Mouse (Mus musculus): ENCODE data around the gene Dtx1. TPM values are rescaled to one million over a fixed set of nuclear protein-coding genes. Genes with fewer than 3 reads are reported as not detected.

Gene Dtx1
- total RNA-seq, 2 experiments from 2014 or later = 67.3 to 71.3 TPM

- DNase-seq (ENCODE audit: low spot score in 2 of 2) = no peak
- intact Hi-C loops (cut with DNase I) = no loop called here
Observed at GRCm38 (mm10) chr5:120682982-120683771, 28.6 kb downstream of the Dtx1 start.

GRCm38 (mm10) chr5:120680918-120681317, 30.8 kb downstream of the Dtx1 start:
- peak in 1 of 2 experiments; percentile 50 for DNase-seq (ENCODE audit: low spot score in 2 of 2)
- intact Hi-C loops (cut with DNase I) = loop anchor here (1.0 to 2.0 kb wide), 2 partner anchors 30 to 33 kb away; partner anchors contain the start of gene Dtx1

- intact Hi-C loops (cut with DNase I) = loop anchor here (2.0 to 5.0 kb wide), 2 partner anchors 31 to 67 kb away; partner anchors contain the start of genes Dtx1 and Oas2
Observed at GRCm38 (mm10) chr5:120679676-120680555, 31.8 kb downstream of the Dtx1 start.

GRCm38 (mm10) chr5:120677516-120677915, 34.2 kb downstream of the Dtx1 start:
- DNase-seq (ENCODE audit: low spot score in 2 of 2) = no peak
- intact Hi-C loops (cut with DNase I) = loop anchor here (5.0 kb wide), 1 partner anchor 70 kb away; the partner anchor contains the start of gene Oas2

More at GRCm38 (mm10) chr5:120679676-120680555, 31.8 kb downstream of the Dtx1 start:
- DNase-seq (ENCODE audit: low spot score in 2 of 2) = peak; percentile 88 to 89

- no peak for DNase-seq (ENCODE audit: low spot score in 2 of 2)
- intact Hi-C loops (cut with DNase I) = loop anchor here (5.0 kb wide), 1 partner anchor 73 kb away; the partner anchor contains the start of gene Oas2
Observed at GRCm38 (mm10) chr5:120674229-120675145, 37.2 kb downstream of the Dtx1 start.

GRCm38 (mm10) chr5:120673626-120674025, 38.1 kb downstream of the Dtx1 start:
- intact Hi-C loops (cut with DNase I) = loop anchor here (1.0 to 2.0 kb wide), 2 partner anchors 25 to 53 kb away; partner anchors contain the start of gene Rasal1
- DNase-seq (ENCODE audit: low spot score in 2 of 2) = peak; percentile 68 to 79

- DNase-seq (ENCODE audit: low spot score in 2 of 2) = no peak
- intact Hi-C loops (cut with DNase I) = loop anchor here (2.0 kb wide), 1 partner anchor 23 kb away; the partner anchor contains the start of gene Rasal1
Observed at GRCm38 (mm10) chr5:120671865-120672264, 39.9 kb downstream of the Dtx1 start.

- no peak for DNase-seq (ENCODE audit: low spot score in 2 of 2)
- intact Hi-C loops (cut with DNase I) = no loop called here
Observed at GRCm38 (mm10) chr5:120670132-120670531, 41.6 kb downstream of the Dtx1 start.

- intact Hi-C loops (cut with DNase I) = no loop called here
Observed at GRCm38 (mm10) chr5:120668761-120669160, 43.0 kb downstream of the Dtx1 start.

GRCm38 (mm10) chr5:120664888-120665287, 46.8 kb downstream of the Dtx1 start:
- intact Hi-C loops (cut with DNase I) = loop anchor here (5.0 kb wide), 1 partner anchor 38 kb away; no protein-coding TSS in a partner anchor
- no peak for DNase-seq (ENCODE audit: low spot score in 2 of 2)

More at GRCm38 (mm10) chr5:120668761-120669160, 43.0 kb downstream of the Dtx1 start:
- no peak for DNase-seq (ENCODE audit: low spot score in 2 of 2)

- peak in 1 of 2 experiments; percentile 30 for DNase-seq (ENCODE audit: low spot score in 2 of 2)
- intact Hi-C loops (cut with DNase I) = loop anchor here (5.0 kb wide), 1 partner anchor 34 kb away; no protein-coding TSS in a partner anchor
Observed at GRCm38 (mm10) chr5:120660816-120661215, 50.9 kb downstream of the Dtx1 start.

- DNase-seq (ENCODE audit: low spot score in 2 of 2) = peak; percentile 72 to 73
- intact Hi-C loops (cut with DNase I) = no loop called here
Observed at GRCm38 (mm10) chr5:120656281-120656751, 55.4 kb downstream of the Dtx1 start.

GRCm38 (mm10) chr5:120653873-120654272, 57.9 kb downstream of the Dtx1 start:
- DNase-seq (ENCODE audit: low spot score in 2 of 2) = no peak
- intact Hi-C loops (cut with DNase I) = no loop called here

- DNase-seq (ENCODE audit: low spot score in 2 of 2) = peak in 1 of 2 experiments; percentile 52
- intact Hi-C loops (cut with DNase I) = no loop called here
Observed at GRCm38 (mm10) chr5:120652915-120653701, 58.6 kb downstream of the Dtx1 start.

- DNase-seq (ENCODE audit: low spot score in 2 of 2) = no peak
- intact Hi-C loops (cut with DNase I) = no loop called here
Observed at GRCm38 (mm10) chr5:120651230-120651629, 60.5 kb downstream of the Dtx1 start.

- no peak for DNase-seq (ENCODE audit: low spot score in 2 of 2)
- intact Hi-C loops (cut with DNase I) = loop anchor here (2.0 kb wide), 2 partner anchors 23 to 29 kb away; no protein-coding TSS in a partner anchor
Observed at GRCm38 (mm10) chr5:120649938-120650337, 61.8 kb downstream of the Dtx1 start.

GRCm38 (mm10) chr5:120649374-120649933, 62.3 kb downstream of the Dtx1 start:
- intact Hi-C loops (cut with DNase I) = loop anchor here (2.0 kb wide), 2 partner anchors 23 to 29 kb away; no protein-coding TSS in a partner anchor
- DNase-seq (ENCODE audit: low spot score in 2 of 2) = peak in 1 of 2 experiments; percentile 54
